Mouse (Mus musculus) hematopoietic multipotent progenitor cell, adult 10-12 weeks (in vitro differentiated cells): Measurements from ENCODE around the gene Top3b. TPM values are rescaled to one million over a fixed set of nuclear protein-coding genes. Genes with fewer than 3 reads are reported as not detected.

Experiments
- polyA plus RNA-seq: library from polyadenylated mRNA; stranded (reverse); fragments of >175 nt; gene quantifications from 2 replicates; pipeline ENCODE4 v1.2.3, GENCODE M21; 2012; ENCODE audit warnings: low replicate concordance

The Top3b gene
- polyA plus RNA-seq, result 33.8 and 50.2 TPM in 2 replicates

DNA sequence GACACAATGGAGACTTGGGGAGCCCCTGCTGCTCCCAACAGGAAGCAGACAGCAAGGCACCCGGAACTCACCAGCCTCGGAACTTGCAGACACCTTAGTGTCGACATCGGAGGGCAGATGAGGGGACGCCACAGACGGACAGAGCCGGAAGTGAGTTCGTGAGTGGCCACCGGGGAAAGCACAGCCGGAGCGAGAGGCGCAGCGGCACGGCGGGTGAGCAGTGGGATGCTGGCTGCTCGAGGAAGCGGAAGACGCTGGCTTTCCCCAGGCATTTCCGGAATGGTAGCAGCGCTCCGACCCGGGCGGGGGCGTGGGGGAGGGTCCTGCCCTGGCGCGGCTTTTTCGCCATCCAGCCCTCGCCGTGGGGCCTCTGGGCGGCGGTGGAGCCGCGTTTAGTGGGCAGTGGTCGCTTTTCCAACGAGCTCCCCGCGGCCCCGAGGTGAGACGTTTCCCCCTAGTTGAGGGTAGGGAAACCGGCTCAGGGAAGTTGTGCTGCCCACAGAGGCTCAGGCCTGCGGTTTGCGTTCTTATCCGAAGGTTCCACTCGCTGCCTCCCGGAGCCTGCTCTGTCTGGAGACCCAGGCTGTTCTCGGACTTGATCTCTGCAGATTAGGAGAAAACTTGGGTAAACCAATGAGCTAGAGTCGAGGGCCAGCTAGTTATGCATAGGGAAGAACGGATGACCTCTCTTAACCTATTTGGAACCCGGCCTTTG is at the start of gene Top3b, which contains the start of gene Vpreb1:
Gene Top3b, plus strand, starts transcription at position 120 of the 715 bp plus-strand sequence.
Gene Vpreb1, minus strand, starts transcription at position 227 of the 715 bp plus-strand sequence.

DNA sequence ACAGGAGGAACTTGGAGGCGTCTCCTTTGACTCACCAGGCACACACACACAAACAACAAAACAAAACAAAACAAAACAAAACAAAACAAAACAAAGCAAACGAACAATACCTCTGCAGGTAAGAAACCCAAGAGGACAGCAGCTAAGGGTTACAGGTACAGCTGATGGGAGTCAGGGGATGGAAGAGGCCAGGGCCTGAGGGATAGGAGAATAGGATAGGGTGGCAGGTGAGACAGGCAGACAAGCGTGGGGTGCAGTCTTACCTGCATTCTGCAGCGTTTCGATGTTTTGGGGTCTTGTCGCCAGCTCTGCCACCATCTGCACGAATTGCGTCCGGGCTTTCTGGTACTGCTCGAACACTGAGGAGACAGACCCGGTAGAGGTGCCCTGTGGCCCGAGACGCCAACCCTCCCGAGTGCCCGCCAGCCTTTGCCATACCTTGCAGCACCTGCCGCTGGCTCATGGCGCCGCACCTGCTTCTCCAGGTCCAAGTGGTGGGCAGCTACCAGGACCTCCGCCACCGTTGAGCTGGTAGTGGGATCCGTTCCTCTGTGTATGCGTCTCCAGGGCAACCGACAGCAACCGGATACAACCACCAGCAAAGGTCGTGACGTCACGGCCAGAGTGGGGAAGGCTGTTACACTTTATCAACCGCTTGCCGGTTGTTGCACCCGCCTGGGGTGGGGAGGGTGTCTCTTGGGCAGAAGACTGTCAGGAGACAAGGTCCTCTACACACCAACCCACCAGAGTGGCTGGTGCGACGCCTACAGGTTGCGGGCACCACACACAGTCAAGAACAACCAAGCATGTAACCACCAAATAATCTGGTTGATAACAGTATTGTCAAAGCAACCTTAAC is 41.5 kb upstream of the Top3b start, which contains the start of gene Spag6l:
Gene Spag6l, minus strand, starts transcription at position 700 of the 859 bp plus-strand sequence.

DNA sequence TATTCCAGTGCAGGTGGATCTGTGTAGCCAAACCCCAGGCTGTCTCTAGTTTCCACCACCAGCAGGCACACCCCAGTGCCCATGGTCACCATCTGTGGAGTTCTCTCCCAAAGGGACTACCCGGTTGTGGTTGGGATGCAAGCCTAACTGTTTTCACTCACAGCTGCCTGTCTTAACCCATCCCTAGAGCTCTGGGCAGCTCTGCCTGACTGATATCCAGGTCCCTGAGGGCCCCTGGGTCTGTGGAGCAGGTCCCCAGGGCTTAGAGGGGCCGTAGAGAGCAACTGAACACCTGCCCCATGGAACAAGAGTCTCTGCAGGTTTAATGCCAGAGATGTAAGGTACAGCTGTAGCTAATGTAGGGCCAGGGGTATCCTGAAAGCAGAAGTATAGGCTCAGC is 6.6 kb upstream of the Top3b start, which contains the start of gene Igll1:
Gene Igll1, minus strand, starts transcription at position 8 of the 400 bp plus-strand sequence.

DNA sequence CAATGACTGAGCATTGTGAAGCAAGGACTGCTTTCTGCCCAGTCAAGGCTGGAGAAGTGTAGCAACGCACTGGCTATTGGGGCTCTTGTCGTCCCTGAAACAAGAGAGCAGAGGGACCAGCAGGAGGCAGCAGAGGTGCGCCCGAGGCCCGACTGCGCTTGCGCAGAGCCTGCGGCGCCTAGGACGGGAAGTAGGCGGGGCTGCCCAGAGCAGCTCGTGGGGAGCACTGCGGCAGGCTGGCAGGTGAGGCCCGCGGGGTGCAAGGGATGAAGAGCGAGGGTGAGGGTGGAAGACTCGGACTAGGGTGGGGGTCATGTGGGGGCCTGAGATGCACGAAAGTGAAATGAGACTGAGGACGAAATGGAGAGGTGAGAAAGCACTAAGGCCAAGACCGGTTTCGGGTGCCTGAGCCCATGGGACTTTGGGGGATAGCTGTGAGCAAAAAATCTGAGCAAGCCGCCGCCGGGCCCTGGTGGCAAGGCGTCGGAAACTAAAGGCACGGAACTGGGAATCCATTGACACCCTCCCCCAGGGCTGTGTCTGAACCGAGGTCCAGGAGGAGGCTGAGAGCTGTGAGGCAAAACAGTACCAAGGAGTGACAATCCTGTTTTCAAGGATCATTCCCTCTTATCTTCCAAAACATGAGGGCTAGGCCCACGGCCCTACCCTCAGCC is 26.0 kb downstream of the Top3b start, which contains the start of gene Ppm1f:
Gene Ppm1f, plus strand, starts transcription at position 88 of the 674 bp plus-strand sequence.

Other genes with a start within 250 kb of the Top3b start
- gene Olfr19, start 194.3 kb upstream of the Top3b start, polyA plus RNA-seq, result not detected in 2 replicates
- not detected in 2 replicates for gene Spag6l, start 41.3 kb upstream of the Top3b start, polyA plus RNA-seq
- 0.16 and 0.45 TPM in 2 replicates for gene Igll1, start 6.8 kb upstream of the Top3b start, polyA plus RNA-seq
- 0.48 TPM in 1 of 2 replicates, not detected in the other for gene Vpreb1, start 107 bp downstream of the Top3b start, polyA plus RNA-seq
- 2.6 and 7.3 TPM in 2 replicates for gene Ppm1f, start 25.7 kb downstream of the Top3b start, polyA plus RNA-seq
- gene Mapk1, start 112.6 kb downstream of the Top3b start, polyA plus RNA-seq, result 28.5 and 40.4 TPM in 2 replicates
- gene Ypel1, start 199.0 kb downstream of the Top3b start, polyA plus RNA-seq, result 0.42 and 0.83 TPM in 2 replicates
- 67.1 and 127 TPM in 2 replicates for gene Ppil2, start 240.5 kb downstream of the Top3b start, polyA plus RNA-seq